In the genomic region with DNA sequence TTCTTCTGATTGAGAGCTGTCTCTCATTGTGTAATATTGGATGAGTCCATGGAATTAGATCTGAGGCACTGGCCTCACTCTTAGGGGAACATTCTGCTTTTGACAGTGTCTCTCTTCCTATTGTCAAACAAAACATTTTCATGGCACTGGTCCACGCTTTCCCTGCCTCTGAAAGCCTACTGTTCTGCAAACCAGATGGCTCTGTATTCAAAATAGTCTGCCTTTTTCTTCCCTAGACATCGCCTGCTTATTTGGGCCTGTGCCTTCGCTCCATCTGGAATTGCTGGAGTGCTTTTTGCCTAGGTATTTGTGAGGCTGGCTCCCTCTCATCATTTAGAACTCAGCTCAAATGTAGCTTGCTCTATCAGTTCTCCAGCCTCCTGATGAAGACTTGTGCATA, we compare ENCODE assay signal across 10 mouse cellular contexts. TPM values are rescaled to one million over a fixed set of nuclear protein-coding genes. Genes with fewer than 3 reads are reported as not detected.
A peak's percentile ranks its signal among the peaks of the same experiment; 100 is the strongest.
DNase-seq lines count a peak whose midpoint lies in the region; ATAC-seq lines count a peak whose summit lies in the region.
"Had no signal": no experiment of that assay in that cellular context is flagged by ENCODE, and none has a peak within 500 bp of the region (broad histone marks: within the 10 kb centered on the region; RNA-seq: fewer than 3 reads in every experiment).

No protein-coding gene starts in this region.

- H3K4me2 ChIP-seq in neural tube, embryonic 13.5 days: no peak overlapping the region
- no peak overlapping the region for H3K4me2 ChIP-seq in kidney, embryonic 15.5 days
- H3K4me2 ChIP-seq: limb, embryonic 12.5 days had no signal

- H3K9me3 ChIP-seq in neural tube, embryonic 13.5 days: no peaks in the 10 kb centered on the region
- H3K9me3 ChIP-seq in kidney, embryonic 15.5 days (replicated peaks): no peaks in the 10 kb centered on the region
- H3K9me3 ChIP-seq: heart, embryonic 10.5 days; limb, embryonic 12.5 days had no signal

- H3K27ac ChIP-seq in neural tube, embryonic 13.5 days (replicated peaks): peak overlapping the region; percentile 35
- no peak overlapping the region for H3K27ac ChIP-seq in kidney, embryonic 15.5 days
- H3K27ac ChIP-seq: heart, embryonic 10.5 days; limb, embryonic 12.5 days had no signal

- H3K27me3 ChIP-seq in neural tube, embryonic 13.5 days: no peaks in the 10 kb centered on the region
- H3K27me3 ChIP-seq in kidney, embryonic 15.5 days: no peaks in the 10 kb centered on the region
- H3K27me3 ChIP-seq: limb, embryonic 12.5 days had no signal

- WGBS in neural tube, embryonic 13.5 days: 56% methylated on average over 3 of the region's 3 CpGs
- WGBS in kidney, embryonic 15.5 days: 94% methylated on average over 3 of the region's 3 CpGs

- no peak overlapping the region for H3K4me3 ChIP-seq in neural tube, embryonic 13.5 days
- H3K4me3 ChIP-seq in kidney, embryonic 15.5 days (replicated peaks): no peak overlapping the region
- H3K4me3 ChIP-seq: heart, embryonic 10.5 days; limb, embryonic 12.5 days had no signal

- no peak overlapping the region for H3K9ac ChIP-seq in neural tube, embryonic 13.5 days
- H3K9ac ChIP-seq in kidney, embryonic 15.5 days: no peak overlapping the region
- H3K9ac ChIP-seq: limb, embryonic 12.5 days had no signal

- no peak for DNase-seq in neural tube, embryonic 10.5 days (ENCODE audit: extremely low spot score, low spot score)
- peak; percentile 76 to 78 for DNase-seq in left cerebral cortex, adult 18-20 months (ENCODE audit: low spot score in 2 of 2)
- DNase-seq in adrenal gland, postnatal 4 days (ENCODE audit: low spot score in 2 of 2): no peak
- DNase-seq in spleen, adult 18-20 months: no peak

- peaks cover 50% of the 10 kb centered on the region for H3K4me1 ChIP-seq in neural tube, embryonic 13.5 days (replicated peaks)
- H3K4me1 ChIP-seq in kidney, embryonic 15.5 days: peaks cover 14% of the 10 kb centered on the region

- peaks cover 12% of the 10 kb centered on the region for H3K36me3 ChIP-seq in neural tube, embryonic 13.5 days
- peaks cover 38% of the 10 kb centered on the region for H3K36me3 ChIP-seq in kidney, embryonic 15.5 days

- no peak for ATAC-seq in neural tube, embryonic 13.5 days (ENCODE audit: low read depth)
- peak; percentile 95 for ATAC-seq in frontal cortex, adult (ENCODE audit: low TSS enrichment)
- no peak for ATAC-seq in kidney, embryonic 15.5 days (replicated peaks; ENCODE audit: low FRiP score)
- no peak for ATAC-seq in inflammation-experienced regulatory T-cells, adult 6 months

RNA-seq across cellular contexts. Expression of a gene that starts 46.3 kb away (rescaled TPM):
- 48.7 and 54.7 TPM in 2 replicates for polyA plus RNA-seq in neural tube, embryonic 13.5 days (2015; fragmentation: Nextera tagmentation; extraction: Ambion mirVana)
- 10 to 100 TPM; 63.5 to 65.4 TPM for total RNA-seq in left cerebral cortex, adult 18-20 months (2021)
- total RNA-seq in adrenal gland, postnatal 4 days (2021): 10 to 100 TPM; 34.0 to 38.1 TPM
- 22.1 and 23.3 TPM in 2 replicates for polyA plus RNA-seq in kidney, embryonic 15.5 days (2015; fragmentation: Nextera tagmentation; extraction: Ambion mirVana)
- polyA plus RNA-seq in inflammation-experienced regulatory T-cells, adult 6 months (2017; shearing (Covaris generic)): 1 to 10 TPM; 5.4 to 9.2 (median 7.6) TPM

Comparison
In these comparisons a context has a peak if more than half of its experiments do, and no peak if none do; other contexts are left out.
1. DNase-seq: peak in left cerebral cortex, adult 18-20 months (2 of 2); none in neural tube, embryonic 10.5 days (single experiment), adrenal gland, postnatal 4 days (0 of 2) and spleen, adult 18-20 months (0 of 2).